Mouse (Mus musculus): Measurements from ENCODE around the gene Galntl6. TPM values are rescaled to one million over a fixed set of nuclear protein-coding genes. Genes with fewer than 3 reads are reported as not detected.

Gene Galntl6
- polyA plus RNA-seq, 1 experiment from 2014 or later = not detected

DNA sequence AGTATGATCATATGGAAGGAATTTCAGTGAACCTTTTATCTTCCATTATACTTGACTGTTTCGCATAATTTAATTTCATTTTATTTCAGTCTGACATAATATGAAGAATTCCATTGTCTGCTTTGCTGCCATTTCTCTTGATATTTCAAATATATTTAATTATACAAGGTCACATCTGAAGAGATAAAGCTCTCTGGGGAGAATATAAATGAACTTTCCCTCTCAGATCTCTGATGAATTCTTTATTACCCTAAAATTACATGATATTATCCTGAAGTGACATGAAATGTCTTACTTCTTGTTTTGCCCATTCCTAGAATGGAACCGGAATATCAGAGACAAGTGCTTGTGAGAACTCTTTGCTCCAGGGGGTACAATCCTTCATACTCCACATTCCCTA is 647.0 kb downstream of the Galntl6 start:
- WGBS (ENCODE audit: missing documents) = 96% methylated on average over 2 of the region's 2 CpGs
- no peak overlapping the region for H3K4me3 ChIP-seq (ENCODE audit: inconsistent target)
- H3K36me3 ChIP-seq (ENCODE audit: inconsistent target) = no peaks in the 10 kb centered on the region
- no peaks in the 10 kb centered on the region for H3K79me2 ChIP-seq (ENCODE audit: inconsistent target)
- no peak overlapping the region for H3K27ac ChIP-seq

DNA sequence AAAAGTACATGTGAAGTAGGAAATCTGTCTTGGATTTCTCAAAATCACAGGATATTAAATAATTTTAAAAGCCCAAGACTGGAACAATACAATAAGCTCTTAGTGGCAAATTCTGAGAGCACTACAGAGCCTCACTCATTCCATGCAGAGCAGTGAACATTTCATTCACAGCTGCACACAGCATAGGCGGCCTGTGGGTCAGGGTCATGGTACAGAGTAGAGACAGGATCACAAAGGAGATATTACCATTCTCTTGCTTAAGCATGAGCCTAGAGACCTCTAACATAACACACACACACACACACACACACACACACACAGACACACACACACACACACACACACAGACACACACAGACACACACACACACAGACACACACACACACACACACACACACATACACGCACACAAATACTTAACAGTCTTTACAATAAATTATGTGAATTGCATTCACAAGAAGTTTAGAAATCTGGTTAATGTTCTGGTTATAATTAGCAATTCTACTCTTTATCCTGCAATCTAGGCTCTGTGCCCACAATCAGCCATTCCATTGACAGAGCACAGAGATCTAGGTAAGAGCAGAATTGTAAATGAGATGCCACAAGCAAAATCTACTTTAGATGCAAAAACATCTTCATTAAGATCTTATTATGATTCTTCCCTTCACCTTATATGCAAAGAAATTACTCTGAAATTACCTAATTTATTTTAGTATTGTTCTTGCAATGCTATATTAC is 653.7 kb downstream of the Galntl6 start:
- H3K27ac ChIP-seq = no peak overlapping the region
- no peak overlapping the region for H3K4me3 ChIP-seq (ENCODE audit: inconsistent target)
- WGBS (ENCODE audit: missing documents) = no CpG with 5 or more reads among the region's 2 CpGs
- no peaks in the 10 kb centered on the region for H3K36me3 ChIP-seq (ENCODE audit: inconsistent target)
- no peaks in the 10 kb centered on the region for H3K79me2 ChIP-seq (ENCODE audit: inconsistent target)

DNA sequence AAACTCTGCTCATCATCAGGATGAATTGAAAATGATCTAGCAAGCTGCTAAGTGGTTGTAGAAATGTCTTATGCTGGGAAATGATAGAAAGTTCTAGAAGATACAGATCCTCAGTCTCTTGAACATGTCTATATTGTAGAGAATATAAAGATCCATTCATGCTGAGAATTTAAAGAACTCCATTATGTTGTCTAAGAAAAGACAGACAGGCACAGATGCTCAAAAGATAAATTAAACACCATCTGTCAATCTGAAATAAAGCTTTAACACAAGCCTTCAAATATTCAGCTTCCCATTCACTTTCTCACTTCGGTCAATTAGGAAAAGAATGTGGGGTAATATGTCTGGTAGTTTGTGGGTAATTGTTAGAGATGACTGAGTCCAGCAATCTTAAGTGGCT is 658.8 kb downstream of the Galntl6 start:
- WGBS (ENCODE audit: missing documents) = 85% methylated on average over 1 of the region's 1 CpGs
- H3K36me3 ChIP-seq (ENCODE audit: inconsistent target) = no peaks in the 10 kb centered on the region
- H3K79me2 ChIP-seq (ENCODE audit: inconsistent target) = no peaks in the 10 kb centered on the region
- no peak overlapping the region for H3K27ac ChIP-seq
- H3K4me3 ChIP-seq (ENCODE audit: inconsistent target) = no peak overlapping the region

GRCm38 (mm10) chr8:58244830-58245229 is 667.6 kb downstream of the Galntl6 start:
- H3K4me3 ChIP-seq (ENCODE audit: inconsistent target) = no peak overlapping the region
- 51% methylated on average over 3 of the region's 3 CpGs for WGBS (ENCODE audit: missing documents)

GRCm38 (mm10) chr8:58234220-58234619 is 678.2 kb downstream of the Galntl6 start:
- no peaks in the 10 kb centered on the region for H3K79me2 ChIP-seq (ENCODE audit: inconsistent target)
- 36% methylated on average over 2 of the region's 2 CpGs for whole genome bisulfite sequencing (ENCODE audit: missing documents)
- H3K36me3 ChIP-seq (ENCODE audit: inconsistent target) = no peaks in the 10 kb centered on the region

More at GRCm38 (mm10) chr8:58244830-58245229, 667.6 kb downstream of the Galntl6 start:
- H3K79me2 ChIP-seq (ENCODE audit: inconsistent target) = no peaks in the 10 kb centered on the region
- H3K27ac ChIP-seq = no peak overlapping the region
- no peaks in the 10 kb centered on the region for H3K36me3 ChIP-seq (ENCODE audit: inconsistent target)

DNA sequence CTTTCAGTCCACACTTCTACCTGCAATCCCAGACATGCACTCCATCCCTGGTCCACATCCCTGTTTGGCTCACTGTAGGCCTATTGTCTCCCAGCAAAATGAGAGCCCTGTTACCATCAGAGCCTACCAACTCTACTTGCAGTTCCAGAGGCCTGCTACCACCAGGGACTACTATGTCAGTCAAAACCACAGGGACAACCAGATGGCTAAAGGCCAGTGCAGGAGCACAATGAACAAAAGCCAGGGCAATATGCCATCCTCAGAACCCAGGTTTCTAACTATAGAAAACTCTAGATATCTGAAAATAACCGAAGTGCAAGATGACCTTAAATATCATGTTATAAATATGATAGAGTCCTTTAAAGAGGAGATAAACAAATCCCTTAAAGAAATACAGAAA is 683.7 kb downstream of the Galntl6 start:
- Histone ChIP-seq H3K27ac (no peak overlapping the region), H3K4me3 (ENCODE audit: inconsistent target) (no peak overlapping the region), H3K36me3 (ENCODE audit: inconsistent target) (no peaks in the 10 kb centered on the region), H3K79me2 (ENCODE audit: inconsistent target) (no peaks in the 10 kb centered on the region)
- 71% methylated on average over 1 of the region's 1 CpGs for WGBS (ENCODE audit: missing documents)

More at GRCm38 (mm10) chr8:58234220-58234619, 678.2 kb downstream of the Galntl6 start:
- H3K4me3 ChIP-seq (ENCODE audit: inconsistent target) = no peak overlapping the region
- no peak overlapping the region for H3K27ac ChIP-seq

DNA sequence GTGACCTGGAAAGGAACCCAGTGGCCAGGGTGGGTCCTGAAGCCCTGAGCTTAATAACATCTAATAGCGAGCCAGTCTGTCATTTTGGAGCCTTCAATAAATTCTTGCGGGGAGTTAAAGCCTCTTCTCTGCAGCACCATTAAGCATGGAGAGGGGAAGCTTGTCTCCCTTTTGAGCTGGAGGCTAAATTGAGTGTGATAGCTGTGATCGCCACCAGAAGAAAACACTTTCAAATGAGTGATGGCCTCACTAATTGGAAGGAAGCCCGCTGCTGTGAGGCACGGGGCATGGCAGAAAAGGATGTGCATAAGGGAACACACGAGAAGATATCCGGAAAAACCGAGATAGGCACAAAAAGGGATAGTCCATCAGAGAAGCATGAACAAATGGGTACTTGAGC is 694.6 kb downstream of the Galntl6 start:
- Histone ChIP-seq H3K36me3 (ENCODE audit: inconsistent target) (no peaks in the 10 kb centered on the region), H3K27ac (no peak overlapping the region), H3K79me2 (ENCODE audit: inconsistent target) (no peaks in the 10 kb centered on the region), H3K4me3 (ENCODE audit: inconsistent target) (no peak overlapping the region)
- WGBS (ENCODE audit: missing documents) = 83% methylated on average over 8 of the region's 8 CpGs

DNA sequence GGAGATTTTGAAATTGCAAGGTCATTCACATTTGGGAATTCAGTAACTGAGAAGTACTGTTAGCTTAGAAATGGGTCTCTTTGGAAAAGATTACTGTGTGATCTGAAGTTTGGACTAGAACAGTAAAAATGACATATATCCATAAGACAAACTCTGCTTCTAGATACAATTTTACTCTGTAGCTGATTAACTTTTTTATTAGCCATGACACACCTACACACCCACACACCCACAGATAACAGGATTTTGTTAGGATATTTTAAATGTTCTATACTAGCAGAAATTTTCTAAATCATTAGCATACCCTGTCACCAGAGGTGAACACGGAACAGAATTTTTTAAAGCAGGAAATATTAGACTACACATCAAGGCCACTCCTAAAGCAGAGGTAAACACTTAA is 722.7 kb downstream of the Galntl6 start:
- Histone ChIP-seq H3K79me2 (ENCODE audit: inconsistent target) (no peaks in the 10 kb centered on the region), H3K27ac (no peak overlapping the region), H3K4me3 (ENCODE audit: inconsistent target) (no peak overlapping the region), H3K36me3 (ENCODE audit: inconsistent target) (no peaks in the 10 kb centered on the region)
- WGBS (ENCODE audit: missing documents) = 67% methylated on average over 1 of the region's 1 CpGs

- H3K79me2 ChIP-seq (ENCODE audit: inconsistent target) = no peaks in the 10 kb centered on the region
- H3K36me3 ChIP-seq (ENCODE audit: inconsistent target) = no peaks in the 10 kb centered on the region
- no peak overlapping the region for H3K4me3 ChIP-seq (ENCODE audit: inconsistent target)
- 0% methylated on average over 1 of the region's 1 CpGs for WGBS (ENCODE audit: missing documents)
- H3K27ac ChIP-seq = no peak overlapping the region
These were observed 765.5 kb downstream of the Galntl6 start for GRCm38 (mm10) chr8:58146961-58147360.

GRCm38 (mm10) chr8:58086733-58087132 is 825.7 kb downstream of the Galntl6 start:
- H3K36me3 ChIP-seq (ENCODE audit: inconsistent target) = no peaks in the 10 kb centered on the region
- H3K4me3 ChIP-seq (ENCODE audit: inconsistent target) = no peak overlapping the region
- H3K79me2 ChIP-seq (ENCODE audit: inconsistent target) = no peaks in the 10 kb centered on the region
- no peak overlapping the region for H3K27ac ChIP-seq
- 74% methylated on average over 4 of the region's 4 CpGs for WGBS (ENCODE audit: missing documents)

GRCm38 (mm10) chr8:58084931-58085330 is 827.5 kb downstream of the Galntl6 start:
- H3K4me3 ChIP-seq (ENCODE audit: inconsistent target) = no peak overlapping the region
- H3K79me2 ChIP-seq (ENCODE audit: inconsistent target) = no peaks in the 10 kb centered on the region
- no peak overlapping the region for H3K27ac ChIP-seq
- H3K36me3 ChIP-seq (ENCODE audit: inconsistent target) = no peaks in the 10 kb centered on the region
- WGBS (ENCODE audit: missing documents) = 88% methylated on average over 6 of the region's 6 CpGs

DNA sequence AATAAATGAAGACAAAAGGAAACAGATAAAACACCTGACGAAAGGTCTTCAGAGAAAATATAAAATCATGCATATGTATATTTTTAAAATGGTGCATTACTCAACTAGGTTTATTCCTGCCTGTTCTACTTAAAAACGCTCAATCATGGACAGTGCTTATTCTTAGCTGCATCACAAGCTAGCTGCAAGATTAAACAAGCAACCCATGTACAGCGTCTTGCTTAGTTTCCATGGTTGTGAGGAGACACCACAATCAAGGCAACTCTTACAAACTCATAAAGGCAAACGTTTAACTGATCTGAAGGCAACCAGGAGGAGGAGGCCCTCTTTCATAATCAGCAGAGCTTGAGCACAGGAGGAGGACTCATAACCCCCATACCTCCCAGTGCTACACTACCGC is 830.7 kb downstream of the Galntl6 start:
- 84% methylated on average over 4 of the region's 5 CpGs for WGBS (ENCODE audit: missing documents)
- no peak overlapping the region for H3K27ac ChIP-seq
- H3K4me3 ChIP-seq (ENCODE audit: inconsistent target) = no peak overlapping the region
- H3K36me3 ChIP-seq (ENCODE audit: inconsistent target) = no peaks in the 10 kb centered on the region
- no peaks in the 10 kb centered on the region for H3K79me2 ChIP-seq (ENCODE audit: inconsistent target)

- no peak overlapping the region for H3K27ac ChIP-seq
- no peaks in the 10 kb centered on the region for H3K79me2 ChIP-seq (ENCODE audit: inconsistent target)
- WGBS (ENCODE audit: missing documents) = 92% methylated on average over 4 of the region's 4 CpGs
- no peaks in the 10 kb centered on the region for H3K36me3 ChIP-seq (ENCODE audit: inconsistent target)
- H3K4me3 ChIP-seq (ENCODE audit: inconsistent target) = no peak overlapping the region
These were observed 837.8 kb downstream of the Galntl6 start for GRCm38 (mm10) chr8:58074611-58075010.

DNA sequence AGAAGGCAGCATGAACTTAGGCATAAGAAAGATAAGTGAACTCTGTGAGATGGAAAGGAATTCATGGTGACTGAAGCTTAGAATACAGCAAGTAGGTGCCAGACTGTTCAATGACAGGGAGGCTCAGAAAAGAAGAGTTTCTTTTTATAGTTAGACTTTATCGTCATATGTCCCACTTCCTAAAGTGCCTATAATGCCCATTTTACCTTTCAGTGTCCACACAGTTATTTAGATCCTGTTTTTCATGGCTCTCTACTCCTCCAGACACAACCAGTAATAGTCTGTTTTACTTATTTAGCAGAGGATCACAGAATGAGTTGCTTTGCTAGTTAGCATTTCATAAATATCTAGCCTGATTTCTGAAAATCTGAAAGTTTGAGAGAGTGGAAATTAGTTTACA is 838.7 kb downstream of the Galntl6 start:
- no peak overlapping the region for H3K27ac ChIP-seq
- no peaks in the 10 kb centered on the region for H3K36me3 ChIP-seq (ENCODE audit: inconsistent target)
- H3K4me3 ChIP-seq (ENCODE audit: inconsistent target) = no peak overlapping the region
- no peaks in the 10 kb centered on the region for H3K79me2 ChIP-seq (ENCODE audit: inconsistent target)
- 81% methylated on average over 1 of the region's 1 CpGs for WGBS (ENCODE audit: missing documents)

GRCm38 (mm10) chr8:58032271-58032670 is 880.2 kb downstream of the Galntl6 start:
- WGBS (ENCODE audit: missing documents) = 83% methylated on average over 3 of the region's 3 CpGs
- no peak overlapping the region for H3K4me3 ChIP-seq (ENCODE audit: inconsistent target)
- H3K27ac ChIP-seq = no peak overlapping the region
- no peaks in the 10 kb centered on the region for H3K79me2 ChIP-seq (ENCODE audit: inconsistent target)
- H3K36me3 ChIP-seq (ENCODE audit: inconsistent target) = no peaks in the 10 kb centered on the region

DNA sequence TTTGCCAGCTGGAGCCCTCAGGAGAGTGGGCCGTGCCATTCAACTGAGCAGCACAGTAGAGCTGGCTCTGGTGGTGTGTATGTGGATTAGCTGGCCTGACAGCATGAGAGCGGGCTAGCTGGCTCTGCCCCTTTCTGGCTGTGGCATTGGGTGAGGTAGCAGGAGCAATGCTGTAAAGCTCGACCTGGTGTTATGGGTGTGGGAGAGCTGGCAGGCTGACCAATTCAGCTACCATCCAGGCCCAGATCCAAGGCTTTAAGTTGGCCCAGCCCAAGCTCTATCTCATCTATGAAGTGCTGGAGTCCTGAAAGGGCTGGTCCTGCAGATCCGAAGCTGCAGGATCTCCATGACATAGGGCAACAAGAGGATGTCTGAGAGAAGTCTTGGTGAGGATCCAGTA is 886.9 kb downstream of the Galntl6 start:
- Histone ChIP-seq H3K4me3 (ENCODE audit: inconsistent target) (no peak overlapping the region), H3K36me3 (ENCODE audit: inconsistent target) (no peaks in the 10 kb centered on the region), H3K79me2 (ENCODE audit: inconsistent target) (no peaks in the 10 kb centered on the region), H3K27ac (no peak overlapping the region)
- 89% methylated on average over 4 of the region's 4 CpGs for WGBS (ENCODE audit: missing documents)
